Mouse (Mus musculus) gastrocnemius, adult 8-10 months (tissue): ENCODE results near the gene Wasf1. TPM values are rescaled to one million over a fixed set of nuclear protein-coding genes. Genes with fewer than 3 reads are reported as not detected.

Experiments
- DNase-seq, 2 experiments: peaks; one replicate each; pipeline ENCODE4 v3.0.0; 2022; ENCODE audit warnings: low spot score in 2 of 2
- total RNA-seq, 4 experiments: library from RNA; stranded (reverse); gene quantifications; 2 replicates each; pipeline ENCODE4 v1.2.4; 2022

Wasf1 gene
- under 1 TPM; 0.19 to 0.31 (median 0.23) TPM for total RNA-seq

DNA sequence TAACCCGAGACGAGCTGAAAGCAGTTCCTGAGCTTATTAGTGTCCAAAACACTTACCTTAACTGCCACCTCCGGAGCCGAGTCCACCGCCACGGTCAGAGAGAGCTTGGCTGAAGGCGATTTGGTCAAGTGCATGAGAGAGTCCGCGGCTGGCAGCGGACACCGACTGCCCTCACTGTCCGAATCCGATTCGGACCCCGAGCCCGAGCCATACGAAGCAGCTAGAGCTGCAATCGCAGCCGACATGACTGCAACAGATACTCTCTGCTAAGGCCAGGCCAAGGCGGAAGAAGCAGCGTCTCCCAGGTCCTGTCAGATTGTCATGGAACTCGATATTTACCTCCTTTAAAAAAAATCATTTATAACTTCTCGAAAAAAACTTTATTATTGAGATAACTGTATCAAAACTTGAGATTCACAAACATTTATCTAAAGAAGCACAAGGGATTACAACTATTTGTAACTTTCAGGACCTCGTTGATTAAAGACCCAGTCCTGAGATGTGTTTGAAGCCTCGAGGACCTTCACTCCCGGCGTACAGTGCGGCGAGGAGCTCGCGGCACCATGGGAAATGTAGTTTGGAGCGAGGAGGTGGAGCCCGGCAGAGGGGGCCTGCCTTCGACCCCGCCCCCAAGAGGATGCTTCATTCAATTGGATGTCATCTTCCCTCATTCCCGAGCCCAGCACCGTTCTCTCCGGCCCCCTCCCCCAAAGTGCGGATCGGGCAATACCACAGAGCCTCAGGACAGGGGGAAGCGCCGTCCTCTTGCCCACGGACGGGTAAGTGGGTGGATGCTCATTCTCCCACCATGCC, at the start of gene Wasf1, which contains the start of gene Cdc40:
Gene Wasf1 (plus strand): TSS at position 645 of the 813 bp plus-strand sequence.
Gene Cdc40 (minus strand): TSS at position 481 of the 813 bp plus-strand sequence.
- DNase-seq, result peak; percentile 89 to 90

DNA sequence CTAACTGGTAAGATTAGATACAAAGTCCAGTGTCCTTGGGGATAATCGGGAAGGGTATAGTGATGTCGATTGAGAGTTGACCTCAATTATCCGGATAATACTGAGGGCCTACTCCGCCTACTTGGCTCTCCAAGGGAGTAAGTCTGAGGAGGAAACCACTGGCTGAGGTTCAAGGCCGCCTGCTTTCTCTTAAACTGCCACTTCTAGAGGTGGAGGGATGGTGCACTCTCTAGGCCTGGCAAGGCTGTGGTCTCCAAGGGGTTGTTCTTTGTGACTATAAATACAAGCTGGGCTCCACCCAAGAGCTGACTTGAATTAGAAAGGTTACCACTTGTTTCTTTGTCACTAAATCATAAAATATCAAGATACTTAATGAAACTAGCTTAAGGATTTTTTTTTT, 43.2 kb upstream of the Wasf1 start:
- peak in 1 of 2 experiments; percentile 8 for DNase-seq

- no peak for DNase-seq
Observed at GRCm38 (mm10) chr10:40843841-40844240, 39.4 kb upstream of the Wasf1 start.

GRCm38 (mm10) chr10:40844546-40844945, 38.7 kb upstream of the Wasf1 start:
- no peak for DNase-seq

- no peak for DNase-seq
Observed at GRCm38 (mm10) chr10:40845626-40846025, 37.6 kb upstream of the Wasf1 start.

- no peak for DNase-seq
Observed at GRCm38 (mm10) chr10:40847176-40847874, 36.0 kb upstream of the Wasf1 start.

DNA sequence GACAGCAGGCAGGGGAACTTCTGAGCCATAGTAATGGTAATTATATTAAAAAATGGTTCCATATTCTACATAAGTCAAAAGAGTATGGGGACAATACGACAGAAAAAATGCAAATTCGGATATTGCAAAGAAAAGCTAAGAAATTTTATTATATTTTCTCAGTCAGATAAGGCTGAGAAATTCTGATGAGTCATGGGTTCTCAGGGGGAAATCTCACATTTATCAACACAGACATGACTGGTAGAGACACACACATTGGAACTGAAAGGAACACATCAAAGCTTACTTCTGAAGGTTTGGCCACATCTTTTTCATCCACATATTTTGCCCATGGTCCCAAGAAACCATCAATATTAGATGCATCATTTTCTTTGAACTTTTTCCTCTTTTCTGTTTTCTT, 32.6 kb upstream of the Wasf1 start:
- no peak for DNase-seq

DNA sequence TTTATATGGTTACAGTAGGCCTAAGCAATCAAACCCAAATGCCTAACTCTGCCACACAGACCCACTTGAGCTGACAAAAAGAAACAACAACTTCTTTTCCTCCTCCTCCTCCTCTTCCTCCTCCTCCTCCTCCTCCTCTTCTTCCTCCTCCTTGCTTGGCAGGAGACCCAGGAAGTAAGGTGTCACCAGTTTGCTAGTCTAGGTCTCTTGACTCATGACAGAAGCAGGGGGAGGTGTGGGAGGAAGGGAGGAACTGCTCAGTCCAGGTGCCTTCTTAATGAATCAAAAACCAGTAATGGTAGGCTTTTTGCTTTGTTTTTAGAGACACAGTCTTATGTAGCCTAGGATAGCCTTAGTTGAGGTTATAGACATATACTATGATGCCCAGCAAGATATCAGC, 32.1 kb upstream of the Wasf1 start:
- DNase-seq, result no peak

DNA sequence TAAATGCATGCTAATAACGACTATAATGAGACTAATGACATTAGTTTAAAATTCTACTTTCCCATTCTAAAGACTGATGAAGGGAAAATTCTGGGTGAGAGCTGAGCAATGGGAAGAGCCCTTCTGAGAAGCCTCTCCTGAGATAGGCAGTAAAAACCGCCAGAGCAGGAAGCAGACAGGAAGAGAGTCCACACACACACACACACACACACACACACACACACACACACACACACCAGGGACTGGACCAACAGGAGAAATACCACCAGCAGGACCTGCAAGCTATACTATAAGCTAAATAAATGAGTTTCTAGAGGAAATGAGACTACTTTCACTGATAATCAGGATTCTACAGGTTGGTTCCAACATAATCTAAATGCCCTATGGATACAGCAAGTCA, 27.7 kb upstream of the Wasf1 start:
- no peak for DNase-seq

- DNase-seq, result no peak
Observed at GRCm38 (mm10) chr10:40856703-40857102, 26.6 kb upstream of the Wasf1 start.

- DNase-seq, result no peak
Observed at GRCm38 (mm10) chr10:40857599-40857998, 25.7 kb upstream of the Wasf1 start.

DNA sequence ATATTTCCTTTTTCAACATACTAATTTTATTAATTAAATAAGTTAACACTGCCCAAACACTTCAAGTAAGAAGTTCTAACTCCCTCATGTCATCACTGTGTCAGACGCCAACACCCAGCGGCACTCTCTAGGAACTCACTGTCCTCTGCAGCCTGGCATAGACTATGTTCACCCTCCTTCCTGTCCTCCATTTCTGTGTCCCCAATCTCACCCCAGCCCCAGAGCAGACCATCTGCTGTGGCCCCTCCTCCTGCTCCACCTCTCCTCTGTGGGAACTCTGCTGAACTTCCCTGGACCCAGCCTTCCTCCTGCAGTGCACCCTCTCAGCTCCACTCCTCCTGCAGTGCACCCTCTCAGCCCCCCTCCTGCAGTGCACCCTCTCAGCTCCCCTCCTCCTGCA, 15.2 kb upstream of the Wasf1 start:
- DNase-seq, result no peak

DNA sequence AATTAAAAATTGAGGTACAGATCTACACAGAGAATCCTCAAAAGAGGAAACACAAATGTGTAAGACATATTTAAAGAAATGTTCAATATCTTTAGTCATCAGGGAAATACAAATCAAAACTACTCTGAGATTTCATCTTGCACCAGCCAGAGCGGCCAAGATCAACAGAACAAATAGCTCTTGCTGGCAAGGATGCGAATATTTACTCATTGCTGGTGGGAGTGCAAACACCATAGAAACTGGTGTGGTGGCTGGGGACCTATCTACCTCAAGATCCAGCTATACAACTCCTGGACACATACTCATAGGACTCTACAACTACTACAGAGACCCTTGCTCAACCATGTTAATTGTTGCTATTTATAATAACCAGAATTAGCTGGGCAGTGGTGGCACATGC, 12.0 kb upstream of the Wasf1 start:
- DNase-seq, result no peak

DNA sequence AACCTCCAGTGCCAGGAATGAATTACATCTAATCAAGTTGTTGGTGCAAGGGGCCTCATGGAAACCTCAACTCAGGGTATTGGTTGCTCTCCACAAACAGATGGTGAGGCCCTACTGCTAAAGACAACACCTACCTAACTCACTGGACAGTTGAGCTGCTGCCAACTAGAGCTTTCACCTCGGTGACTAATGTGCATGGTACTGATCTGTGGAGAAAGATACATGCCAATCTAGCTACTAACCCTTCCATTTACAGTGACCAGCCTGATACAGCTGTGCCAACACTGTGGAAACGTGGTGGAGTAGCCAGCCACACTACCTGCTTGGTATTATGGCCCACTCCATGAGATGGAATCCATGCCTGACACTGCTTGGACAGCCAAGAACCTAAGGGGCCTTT, 11.2 kb upstream of the Wasf1 start:
- no peak for DNase-seq

GRCm38 (mm10) chr10:40878246-40878645, 5.0 kb upstream of the Wasf1 start:
- DNase-seq, result no peak

GRCm38 (mm10) chr10:40879969-40880368, 3.3 kb upstream of the Wasf1 start:
- DNase-seq, result no peak

DNA sequence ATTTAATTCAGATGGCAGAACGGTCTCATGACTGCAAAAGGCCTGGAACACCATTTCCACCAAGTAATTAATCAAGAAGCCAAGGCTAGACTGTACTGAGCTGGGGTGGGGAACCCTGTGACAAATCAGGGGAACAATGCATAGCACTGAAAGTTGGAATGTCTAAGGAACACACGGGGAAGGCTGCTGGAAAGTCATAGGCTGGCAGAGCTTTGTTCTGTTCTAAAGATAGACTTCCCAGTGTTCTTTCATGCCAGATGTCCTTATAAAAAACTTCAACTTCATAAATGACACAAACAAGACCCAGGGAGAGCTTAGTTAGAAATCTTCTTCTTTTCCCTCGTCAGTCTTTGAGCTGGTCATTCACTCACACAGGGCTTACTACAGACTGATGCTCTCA, 2.0 kb upstream of the Wasf1 start:
- no peak for DNase-seq

GRCm38 (mm10) chr10:40882333-40882732, 942 bp upstream of the Wasf1 start:
- DNase-seq, result no peak

DNA sequence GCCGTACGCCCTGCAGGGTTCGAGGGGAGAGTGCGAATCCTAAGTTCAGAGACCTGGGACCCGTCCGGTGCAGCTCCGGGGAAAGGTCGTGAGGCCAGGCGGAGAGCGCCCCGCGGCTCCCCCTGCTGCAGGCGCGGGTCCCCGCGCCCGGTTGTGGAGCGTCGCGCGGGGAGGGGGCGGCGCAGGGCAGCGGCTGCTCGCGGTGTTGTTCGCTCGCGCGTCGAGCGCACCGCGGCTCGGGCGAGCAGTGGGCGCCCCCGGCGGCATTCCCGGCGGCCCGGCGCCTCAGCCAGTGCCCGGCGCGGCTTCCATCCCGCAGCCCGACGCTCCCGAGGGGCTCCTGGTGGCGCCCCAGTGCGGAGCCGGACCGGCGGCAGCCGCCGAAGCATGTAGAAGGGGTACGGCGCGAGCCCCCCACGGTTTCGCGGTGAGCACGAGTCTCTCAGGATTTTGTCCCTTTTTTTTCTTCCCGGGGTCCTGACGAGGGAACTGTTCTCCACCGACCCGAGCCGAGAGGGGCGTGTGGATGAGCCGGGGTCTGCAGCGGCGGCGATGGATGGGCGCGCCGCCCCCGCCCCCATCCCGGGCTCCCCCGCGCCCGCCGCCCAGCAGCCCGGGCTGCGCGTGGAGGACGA, 486 bp downstream of the Wasf1 start:
- peak in 1 of 2 experiments; percentile 2 for DNase-seq

- DNase-seq, result no peak
Observed at GRCm38 (mm10) chr10:40884279-40884806, 1.1 kb downstream of the Wasf1 start.

DNA sequence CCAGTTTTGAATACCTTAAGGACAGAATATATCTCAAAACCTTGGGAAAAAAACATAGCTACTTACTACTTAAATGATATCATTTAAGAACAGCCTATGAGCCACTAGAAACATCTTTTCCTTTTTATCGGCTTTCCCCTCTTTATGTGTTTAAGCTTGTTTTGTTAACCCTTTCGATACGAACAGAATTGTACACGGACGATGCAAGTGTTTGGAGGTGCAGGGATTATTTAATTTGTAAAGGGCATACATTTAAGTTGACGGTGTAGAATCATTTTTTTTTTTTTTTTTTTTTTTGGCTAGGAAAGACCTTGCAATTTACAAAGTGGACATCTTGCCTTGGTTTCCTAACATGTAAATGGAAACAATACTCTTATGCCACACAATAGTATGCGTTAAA, 2.2 kb downstream of the Wasf1 start:
- no peak for DNase-seq

GRCm38 (mm10) chr10:40887316-40887715, 4.0 kb downstream of the Wasf1 start:
- DNase-seq, result no peak
